Mouse (Mus musculus) neural tube, embryonic 10.5 days (tissue): Measurements from ENCODE around the gene Arhgap23.
A peak's percentile ranks its signal among the peaks of the same experiment; 100 is the strongest.

Experiments used
- DNase-seq: peaks from one replicate; pipeline ENCODE4 v3.0.0-alpha.2; 2017; ENCODE audit warnings: low spot score; ENCODE audit errors: extremely low spot score

Gene Arhgap23

DNA sequence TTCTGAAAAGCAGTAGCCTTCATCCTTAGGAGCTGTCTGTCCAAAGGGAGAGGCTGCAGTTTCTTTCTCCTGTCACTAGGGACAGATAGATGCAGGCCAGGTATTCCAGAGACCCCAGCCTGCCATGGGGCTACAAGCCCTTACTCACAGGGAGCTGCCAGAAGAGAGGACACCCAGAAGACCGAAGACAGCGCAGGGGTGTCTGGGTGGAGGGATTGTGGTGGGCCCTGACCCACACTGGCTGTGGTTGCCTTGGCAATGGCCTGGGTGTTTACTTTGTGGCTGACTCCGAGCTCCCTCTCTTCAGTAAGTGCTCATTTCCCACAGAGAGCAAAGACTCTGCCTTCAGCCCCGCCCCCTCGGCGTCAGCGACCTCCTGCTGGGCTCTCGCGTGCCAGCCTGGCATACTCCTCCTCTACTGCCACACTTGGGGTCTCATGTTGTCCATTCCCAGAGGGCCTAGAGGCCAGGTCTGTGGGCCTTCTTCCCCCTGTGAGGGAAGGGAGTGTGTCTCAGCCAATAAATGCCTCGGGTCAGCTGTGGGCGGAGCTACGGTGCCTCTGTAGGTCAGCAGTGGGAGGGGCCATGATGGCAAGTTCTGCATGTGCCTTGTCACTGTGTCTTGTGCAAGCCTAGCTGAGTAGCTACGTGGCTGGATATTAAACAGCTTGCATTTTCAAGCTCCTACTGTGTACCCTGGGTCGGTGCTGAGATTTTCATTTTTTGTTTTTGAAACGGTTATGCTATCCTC is 19.5 kb downstream of the Arhgap23 start:
- peak; percentile 77 for DNase-seq

DNA sequence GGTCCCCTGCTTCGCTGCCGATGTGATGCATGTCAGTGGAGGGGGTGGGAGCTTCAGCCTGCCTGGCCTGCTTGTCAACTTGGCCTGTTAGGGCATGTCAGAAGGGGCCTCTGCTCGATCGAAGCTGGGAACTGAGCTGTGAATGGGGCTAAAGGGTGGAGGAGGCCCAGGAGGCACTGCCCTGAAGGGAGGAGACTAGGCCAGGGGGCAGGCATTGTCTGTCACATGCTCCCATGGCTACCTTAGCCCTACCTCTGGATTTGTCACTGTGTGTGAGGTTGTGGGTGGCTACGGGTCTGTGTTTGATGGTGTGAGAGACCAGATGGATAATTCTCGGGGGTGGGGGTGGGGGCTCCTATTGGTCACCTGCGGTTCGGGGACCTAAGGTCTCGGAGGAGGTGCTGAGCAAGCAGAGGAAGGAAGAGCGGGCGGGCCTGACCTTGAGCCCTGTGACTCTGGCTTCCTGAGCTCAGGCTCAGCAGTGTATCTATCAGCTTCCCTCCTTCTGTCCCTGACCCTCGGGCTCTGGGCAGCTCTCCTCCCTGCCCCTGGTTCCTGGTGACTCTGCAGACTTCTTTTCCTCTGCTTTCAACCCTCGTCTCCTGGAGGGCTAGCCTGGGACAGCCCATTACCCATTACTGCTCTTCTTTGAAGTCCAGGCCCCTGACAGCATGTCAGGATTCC is 20.6 kb downstream of the Arhgap23 start:
- DNase-seq, result no peak

DNA sequence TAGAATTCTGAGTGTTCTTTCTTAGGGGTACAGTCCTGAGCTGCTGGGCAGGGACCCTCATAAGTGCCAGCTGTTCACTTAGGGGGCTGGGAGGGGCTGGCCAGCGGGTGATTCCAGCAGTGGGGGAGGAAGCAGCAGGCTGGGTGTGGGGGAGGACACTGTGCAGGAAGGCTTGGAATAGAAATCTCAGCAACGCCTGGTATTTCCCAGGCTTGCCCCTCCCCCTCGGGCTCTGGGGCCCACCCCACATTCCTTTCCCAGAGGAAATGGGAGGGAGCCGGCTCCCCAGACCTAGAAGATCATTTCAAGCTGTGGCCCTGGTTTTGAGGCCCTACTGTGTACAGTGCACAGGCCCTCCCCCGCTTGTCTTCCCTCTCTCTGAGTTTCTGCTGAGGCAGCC is 22.4 kb downstream of the Arhgap23 start:
- DNase-seq, result peak; percentile 54

DNA sequence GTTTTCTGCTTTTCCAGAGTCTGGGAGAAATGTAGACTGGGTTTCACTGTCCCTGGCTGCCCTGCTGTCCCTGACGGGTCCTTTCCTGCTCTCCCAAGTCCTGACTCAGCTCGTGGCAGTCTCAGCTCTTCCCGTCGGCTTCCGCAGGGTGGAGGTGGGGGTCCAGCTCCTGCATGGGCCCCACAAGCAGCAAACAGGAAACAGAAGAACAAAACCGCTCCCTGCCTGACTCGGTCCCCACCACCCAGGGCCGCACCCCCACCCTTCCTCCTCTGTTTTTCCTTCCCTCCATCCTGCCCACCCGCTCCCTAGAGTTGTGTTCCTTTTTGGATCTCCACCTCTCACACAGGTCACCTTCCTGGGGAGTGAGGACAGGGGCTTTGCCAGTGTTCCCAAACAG is 23.5 kb downstream of the Arhgap23 start:
- DNase-seq, result no peak

DNA sequence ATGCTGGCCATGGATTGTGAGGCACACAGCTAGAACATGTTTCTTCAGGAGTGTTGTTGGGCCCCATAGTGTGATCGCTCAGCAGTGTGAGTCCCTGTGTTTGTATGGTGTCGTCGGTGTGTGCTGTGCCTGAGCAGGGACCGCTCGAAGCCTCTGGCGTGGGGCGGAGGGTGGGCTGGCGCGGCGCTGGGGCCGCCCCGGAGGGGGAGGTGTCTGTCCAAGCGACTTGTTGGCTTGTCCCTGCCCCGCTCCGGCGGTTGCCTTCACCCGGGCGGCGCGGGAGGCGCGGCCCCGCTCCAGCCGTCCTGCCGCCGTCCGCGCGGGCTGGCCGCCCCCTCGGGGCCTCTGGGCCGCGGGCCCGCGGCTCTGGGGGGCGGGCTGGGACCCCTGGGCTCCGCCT is 24.6 kb downstream of the Arhgap23 start:
- peak; percentile 45 for DNase-seq

DNA sequence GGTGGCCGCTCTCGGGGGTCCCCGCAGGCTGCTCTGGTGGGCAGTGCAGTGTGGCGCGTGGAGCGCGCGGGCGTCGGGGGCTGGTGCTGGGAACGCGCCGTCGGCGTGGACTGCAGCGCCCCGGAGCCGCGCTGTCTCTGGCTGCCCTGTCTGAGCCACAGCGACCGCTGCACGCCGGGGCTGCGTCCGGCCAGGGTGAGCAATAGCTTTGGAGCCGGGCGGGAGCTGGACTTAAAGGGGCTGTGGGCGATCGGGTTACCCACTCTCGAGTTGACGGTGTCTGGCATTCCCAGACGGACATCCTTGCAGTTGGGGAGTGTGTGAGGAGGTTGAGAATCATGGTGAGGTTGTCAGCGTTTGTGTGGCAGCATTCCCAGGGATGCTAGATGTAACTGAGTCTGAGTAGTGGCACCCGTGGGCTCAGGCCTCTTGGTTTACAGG is 25.1 kb downstream of the Arhgap23 start:
- DNase-seq, result peak; percentile 36

DNA sequence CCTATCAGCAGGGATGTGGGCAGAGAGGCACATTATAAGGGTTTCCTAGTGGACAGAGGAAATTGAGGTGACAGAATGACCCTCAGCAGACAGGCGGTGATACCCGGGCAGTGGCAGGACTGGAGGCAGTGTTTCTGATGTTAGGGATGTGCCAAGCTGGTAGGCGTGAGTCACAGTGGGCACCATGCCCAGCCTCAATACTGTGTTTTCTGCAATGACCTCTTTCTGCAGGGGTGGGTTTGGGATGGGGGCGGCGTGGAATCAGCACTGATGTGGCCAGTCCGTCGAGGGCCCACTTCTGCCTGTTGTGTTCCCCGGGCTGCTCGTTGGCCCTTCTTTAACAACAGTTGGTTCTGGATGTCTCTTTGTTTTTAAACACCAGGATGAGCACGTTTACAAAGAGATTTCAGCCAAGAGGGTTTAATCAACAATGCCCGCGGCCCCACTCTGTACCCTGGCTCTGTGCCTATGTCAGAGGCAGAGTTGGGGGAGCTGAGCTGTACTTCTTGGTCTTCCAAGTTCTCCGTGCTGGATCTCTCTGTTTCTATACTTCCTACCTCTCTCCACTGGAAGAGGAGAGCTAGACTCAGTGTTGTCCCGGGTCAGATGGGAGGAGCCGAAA is 25.8 kb downstream of the Arhgap23 start:
- no peak for DNase-seq

DNA sequence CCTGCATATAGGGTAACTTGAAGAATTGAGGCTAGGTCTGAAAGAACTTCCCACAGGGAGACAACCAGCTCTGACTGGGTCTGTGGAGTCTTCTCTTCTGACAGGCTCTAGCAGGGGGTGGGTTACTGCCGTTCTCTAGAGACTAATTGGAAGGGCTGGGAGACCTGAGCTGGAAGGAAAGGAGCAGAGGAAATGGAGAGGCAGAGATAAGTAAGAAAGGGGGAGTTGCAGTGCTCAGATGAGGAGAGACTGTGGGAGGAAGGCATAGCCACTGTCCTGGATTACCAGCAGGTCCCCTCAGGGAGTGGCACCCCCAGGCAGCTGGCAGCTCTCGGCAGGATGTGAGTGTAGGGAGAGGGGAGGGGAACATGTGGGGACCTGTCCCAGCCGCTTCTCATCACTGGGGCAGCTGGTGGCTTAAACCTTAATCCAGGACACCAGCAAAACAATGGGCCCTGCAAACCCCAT is 26.4 kb downstream of the Arhgap23 start:
- DNase-seq, result no peak

DNA sequence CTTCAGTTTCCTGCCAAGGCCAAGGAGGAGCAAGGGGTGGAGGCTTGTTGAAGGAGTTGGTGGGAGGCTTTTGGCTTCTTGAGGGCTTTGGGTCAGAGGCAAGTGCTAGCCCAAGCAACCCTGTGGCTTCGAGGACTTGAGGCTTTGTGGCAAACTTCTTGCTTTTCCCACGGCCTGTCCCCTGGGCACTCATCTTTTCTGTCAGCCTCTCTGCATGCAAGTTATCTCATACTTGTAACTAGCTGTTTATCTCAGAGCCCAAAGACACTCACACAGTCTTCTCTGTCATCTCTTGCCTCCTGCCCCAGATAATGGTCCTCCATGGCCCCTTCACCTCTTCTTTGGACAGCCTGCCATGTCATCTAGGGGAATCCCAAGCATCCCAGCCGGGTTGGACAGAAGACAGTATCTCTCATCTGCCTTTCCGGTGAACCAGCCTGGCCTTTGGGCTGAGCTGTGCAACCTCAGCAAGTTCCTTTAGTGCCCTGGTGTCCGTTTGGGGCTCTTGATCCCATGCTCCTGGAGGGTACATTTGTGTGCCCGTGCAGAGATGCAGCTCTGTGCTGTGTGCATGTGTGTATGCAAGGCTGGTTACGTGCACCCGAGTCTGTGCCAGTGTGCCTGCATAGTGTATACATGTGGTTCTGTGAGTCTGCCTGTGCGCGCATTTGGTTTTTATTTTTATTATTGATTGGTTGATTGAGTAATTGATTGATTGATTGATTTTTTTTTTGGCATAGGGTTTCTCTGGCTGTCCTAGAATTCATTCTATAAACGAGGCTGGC is 27.8 kb downstream of the Arhgap23 start:
- DNase-seq, result no peak

DNA sequence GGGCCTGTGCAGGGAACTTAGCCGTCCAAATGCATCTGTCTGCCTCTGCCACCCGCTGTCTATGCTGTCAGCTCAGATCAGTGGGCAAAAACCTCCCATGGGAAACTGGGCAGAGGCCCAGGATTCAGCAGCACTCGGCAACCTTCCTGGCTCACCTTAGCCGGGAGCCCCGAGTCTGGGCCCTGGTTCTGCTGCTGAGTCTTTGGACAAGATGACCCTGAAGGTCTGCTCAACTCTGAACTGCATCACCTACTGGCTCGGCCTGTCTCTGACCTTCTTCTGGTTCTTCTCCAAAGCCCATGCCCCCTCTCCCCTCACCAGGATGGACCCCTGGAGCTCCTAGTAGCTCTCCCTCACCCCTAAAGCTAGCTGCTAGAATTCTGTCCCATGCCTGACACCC is 30.3 kb downstream of the Arhgap23 start:
- DNase-seq, result no peak

DNA sequence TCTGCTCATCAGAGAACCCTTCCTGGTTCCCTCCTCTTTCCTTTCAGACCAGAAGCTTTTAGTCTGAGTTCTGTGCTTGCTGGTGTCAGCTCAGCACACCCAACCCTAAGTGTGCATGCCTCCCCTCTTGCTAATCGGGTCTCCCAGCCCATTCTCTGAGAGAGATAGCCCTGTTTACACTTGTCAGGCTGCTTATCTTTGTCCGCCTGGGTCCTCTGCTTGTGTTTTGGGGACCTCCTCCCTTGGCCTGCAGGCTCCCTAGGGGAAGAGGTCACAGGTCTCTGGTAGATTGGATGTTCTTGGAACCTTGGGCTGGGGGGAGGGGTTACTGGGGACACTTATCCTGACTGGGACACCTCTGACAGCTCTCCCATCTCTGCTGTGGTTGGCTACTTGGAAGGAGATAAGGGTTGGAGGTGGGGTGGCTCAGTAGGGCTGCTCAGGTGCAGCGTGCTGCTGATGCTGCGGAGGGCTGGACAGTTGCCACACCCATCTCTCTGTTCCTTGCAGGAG is 30.7 kb downstream of the Arhgap23 start:
- DNase-seq, result no peak

DNA sequence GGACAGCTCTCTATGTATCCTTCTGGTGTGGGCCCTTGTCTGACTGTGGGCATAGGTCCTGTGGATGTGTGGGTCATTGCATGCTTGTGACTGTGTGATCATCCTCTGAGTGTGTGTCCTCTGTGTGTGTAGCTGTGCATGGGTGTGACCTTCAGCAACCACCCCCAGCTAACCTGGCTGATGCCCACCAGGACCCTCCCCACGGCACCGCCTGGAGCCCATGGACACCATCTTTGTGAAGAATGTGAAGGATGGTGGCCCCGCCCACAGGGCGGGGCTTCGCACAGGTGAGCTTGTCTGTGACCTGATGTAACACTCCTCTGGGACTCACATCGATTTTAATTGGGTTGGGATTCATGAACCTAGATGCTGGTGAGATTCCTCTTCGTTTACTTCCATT is 32.6 kb downstream of the Arhgap23 start:
- DNase-seq, result no peak

DNA sequence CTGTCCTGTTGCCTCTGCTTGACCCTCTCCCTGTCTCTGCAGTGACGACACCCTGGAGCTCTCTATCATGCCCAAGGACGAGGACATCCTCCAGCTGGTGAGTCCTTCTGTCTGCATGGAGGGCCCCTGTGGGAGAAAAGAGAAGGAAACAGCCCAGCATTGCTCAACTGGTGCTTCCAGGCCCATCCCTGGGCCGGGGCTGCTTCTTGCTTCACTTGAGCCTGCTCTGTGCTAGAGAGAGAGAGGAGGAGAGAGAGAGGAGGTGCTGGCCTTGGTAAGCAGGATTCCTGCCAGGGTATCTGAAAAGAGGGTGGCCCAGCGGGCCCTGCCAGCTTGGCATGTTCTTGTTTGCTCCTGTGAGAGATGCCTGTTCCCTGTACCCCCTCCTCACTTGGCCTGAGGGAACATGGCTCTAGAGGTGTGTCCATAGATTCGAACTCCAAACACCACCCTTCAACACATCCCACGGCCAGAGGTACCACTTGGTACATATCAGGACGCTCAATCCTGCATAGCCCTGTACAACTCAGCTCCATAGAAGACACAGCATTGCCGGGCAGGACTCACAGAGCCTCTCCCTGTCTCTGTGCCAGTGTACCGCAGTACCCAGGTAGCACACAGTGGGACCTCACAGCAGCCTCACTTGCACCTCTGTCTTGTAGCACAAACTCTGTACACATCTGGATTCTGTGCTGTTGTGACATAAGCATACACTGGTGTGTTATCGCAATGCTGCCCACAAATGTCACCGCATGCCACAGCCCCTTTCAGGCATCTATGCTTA is 33.5 kb downstream of the Arhgap23 start:
- no peak for DNase-seq

DNA sequence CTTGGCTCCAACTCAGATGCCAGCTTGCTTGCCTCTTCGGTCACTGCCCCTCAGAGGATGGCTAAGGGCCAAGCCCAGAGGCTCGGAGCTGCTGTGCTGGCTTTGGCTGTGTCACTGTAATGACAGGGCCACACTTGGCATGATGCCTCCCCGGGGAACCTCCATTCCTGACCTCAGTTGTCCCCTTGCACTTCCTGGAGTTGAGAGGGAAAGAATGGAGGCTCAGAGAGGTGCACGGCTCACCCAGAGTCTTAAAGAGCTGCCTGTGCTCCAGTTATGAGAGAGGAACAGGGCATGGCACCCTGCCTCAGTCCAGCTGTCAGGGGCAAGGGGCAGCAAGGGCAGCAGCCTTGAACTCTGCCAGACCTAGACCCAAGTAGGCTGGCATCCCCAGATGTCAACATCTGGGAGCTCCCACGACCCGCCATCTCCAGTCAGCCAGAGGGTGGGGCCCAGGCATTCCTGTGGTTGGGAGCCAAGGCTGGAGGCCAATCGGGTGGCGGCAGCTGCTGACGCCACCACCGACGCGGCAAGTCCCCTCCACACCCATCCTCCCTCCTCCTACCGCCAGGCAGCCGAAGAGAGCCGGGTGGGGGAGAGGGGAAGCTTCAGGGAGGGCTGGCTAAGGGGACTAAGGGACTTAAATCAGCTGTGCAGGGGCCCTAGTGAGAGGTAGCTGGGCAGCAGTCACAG is 34.4 kb downstream of the Arhgap23 start:
- peak; percentile 66 for DNase-seq

DNA sequence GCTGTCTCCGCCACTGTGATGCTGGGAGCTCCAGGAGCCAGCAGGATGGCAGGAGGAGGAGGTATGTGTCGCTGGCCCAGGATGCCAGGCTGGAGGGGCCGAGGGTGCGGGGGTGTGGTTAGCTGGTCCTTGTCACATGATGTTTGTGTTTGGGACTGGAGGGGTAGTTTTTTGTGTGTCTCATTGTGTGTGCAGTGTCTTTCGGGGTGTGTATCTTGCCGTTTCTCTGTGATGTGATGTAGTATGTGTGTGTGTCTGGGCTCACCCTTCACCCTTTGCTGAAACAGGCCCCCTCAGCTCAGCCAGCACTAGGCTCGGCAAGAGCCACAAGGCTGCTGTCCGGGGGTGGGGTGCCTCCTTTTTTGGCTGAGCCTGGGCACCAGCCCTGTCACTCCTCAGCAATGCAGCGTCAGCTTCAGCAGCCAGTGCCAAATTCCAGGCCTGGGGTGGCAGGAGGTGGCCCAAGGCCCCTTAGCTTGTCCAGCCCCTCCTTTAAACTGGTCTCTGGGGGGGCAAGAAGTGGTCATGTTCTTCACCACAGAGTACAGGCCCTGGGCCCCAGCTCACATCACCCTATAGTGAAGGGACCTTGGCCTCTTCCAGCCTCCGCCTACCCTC is 35.1 kb downstream of the Arhgap23 start:
- no peak for DNase-seq

DNA sequence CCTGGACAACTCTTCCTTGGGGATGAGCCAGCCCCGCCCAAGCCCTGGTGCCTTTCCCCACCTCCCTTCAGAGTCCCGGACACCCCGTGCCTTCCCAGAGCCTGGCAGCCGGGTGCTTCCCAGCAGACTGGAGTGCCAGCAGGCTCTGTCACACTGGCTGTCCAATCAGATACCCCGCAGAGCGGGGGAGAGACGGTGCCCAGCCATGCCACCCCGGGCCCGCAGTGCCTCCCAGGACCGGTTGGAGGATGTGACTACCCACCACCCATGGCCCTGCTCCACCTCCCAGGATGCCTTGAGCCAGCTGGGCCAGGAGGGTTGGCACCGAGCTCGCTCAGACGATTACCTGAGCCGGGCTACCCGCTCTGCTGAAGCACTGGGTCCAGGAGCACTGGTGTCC is 36.3 kb downstream of the Arhgap23 start:
- no peak for DNase-seq

DNA sequence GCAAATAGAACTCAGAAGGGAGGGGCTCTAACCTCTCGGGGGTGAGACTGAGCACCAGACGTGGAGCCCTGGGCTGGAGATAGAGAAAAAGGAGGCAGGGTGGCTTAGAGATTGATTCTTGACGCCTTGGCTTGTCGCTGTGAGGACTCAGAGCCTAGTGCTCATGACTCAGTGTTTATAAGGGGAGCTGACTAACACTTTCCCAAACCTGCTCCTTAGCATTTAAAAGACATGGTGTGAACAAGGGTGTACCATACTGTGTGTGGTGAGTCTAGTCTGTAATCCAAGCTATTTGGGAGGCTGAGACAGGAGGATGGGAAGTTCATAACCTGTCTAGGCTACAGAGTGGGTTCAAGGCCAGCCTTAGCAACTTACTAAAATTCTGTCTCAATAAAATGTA is 41.8 kb downstream of the Arhgap23 start:
- DNase-seq, result no peak

DNA sequence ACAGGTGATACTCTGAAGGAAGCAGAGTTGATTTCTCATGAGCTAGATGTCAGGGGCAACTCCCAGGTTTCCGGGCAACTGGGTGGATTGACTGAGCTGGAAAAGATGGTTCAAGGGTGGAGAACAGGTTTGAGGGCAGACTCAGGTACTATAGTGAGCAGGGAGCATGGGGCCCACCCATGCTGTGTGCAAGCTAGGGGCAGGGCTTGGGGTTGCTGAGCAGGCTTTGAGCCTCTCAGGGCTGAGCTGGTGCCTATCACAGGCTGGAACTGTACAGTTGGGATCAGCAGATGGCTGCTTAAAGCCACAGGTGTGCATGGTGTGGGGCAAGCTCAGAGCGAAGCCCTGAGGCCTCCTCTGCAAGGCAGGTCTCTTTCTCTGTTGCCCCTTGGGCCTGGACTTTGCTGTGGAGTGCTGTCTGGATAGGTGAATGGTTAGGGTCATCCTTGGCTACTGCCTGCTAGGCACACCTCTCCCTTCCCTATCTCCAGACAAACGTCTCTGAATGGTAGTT is 46.0 kb downstream of the Arhgap23 start:
- no peak for DNase-seq

DNA sequence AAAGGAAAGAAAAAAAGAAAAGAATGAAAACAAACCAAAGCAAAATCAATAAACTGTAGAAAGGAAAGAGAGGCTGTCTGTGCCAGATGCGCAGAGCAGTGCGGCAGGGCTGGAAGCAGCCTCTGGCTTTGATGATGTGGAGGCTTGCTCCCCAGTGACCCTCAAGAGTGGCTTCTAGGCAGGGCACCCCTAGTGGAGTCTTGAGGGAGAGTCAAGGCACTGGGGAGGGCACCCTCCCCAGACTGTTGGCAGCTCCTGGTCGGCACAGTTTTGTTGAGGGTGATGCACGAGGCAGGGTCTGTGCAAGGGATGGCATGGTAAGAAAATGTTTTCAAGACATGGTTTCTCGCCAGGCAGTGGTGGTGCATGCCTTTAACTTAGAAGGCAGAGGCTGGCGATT is 47.2 kb downstream of the Arhgap23 start:
- DNase-seq, result no peak
